Mouse (Mus musculus): ENCODE data around the gene Uqcrq. TPM values are rescaled to one million over a fixed set of nuclear protein-coding genes. Genes with fewer than 3 reads are reported as not detected.
A peak's percentile ranks its signal among the peaks of the same experiment; 100 is the strongest.

Uqcrq gene
- total RNA-seq, 2 experiments from 2014 or later: 7.6 to 74.4 TPM

DNA sequence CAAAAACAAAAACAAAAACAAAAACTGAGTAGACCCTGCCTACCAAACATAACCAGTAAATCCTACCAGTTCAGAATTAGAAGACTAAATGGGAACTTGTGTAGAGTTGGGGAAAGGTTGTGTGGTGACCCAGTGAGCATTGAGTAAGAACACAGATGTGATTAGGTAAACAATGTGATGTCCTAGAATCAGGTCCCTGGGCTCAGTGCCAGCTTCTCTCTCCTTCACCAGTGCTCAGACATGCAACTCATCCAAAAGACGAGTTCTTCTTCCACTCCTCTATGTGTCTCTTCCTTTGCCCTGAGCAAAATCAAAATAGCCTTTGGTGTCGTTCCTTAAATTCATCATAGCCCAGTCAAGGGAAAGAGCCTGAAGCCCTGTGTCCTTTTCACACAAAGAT, 5.8 kb downstream of the Uqcrq start:
- no peak for ATAC-seq (replicated peaks; ENCODE audit: low FRiP score, poor library complexity, severe bottlenecking)

DNA sequence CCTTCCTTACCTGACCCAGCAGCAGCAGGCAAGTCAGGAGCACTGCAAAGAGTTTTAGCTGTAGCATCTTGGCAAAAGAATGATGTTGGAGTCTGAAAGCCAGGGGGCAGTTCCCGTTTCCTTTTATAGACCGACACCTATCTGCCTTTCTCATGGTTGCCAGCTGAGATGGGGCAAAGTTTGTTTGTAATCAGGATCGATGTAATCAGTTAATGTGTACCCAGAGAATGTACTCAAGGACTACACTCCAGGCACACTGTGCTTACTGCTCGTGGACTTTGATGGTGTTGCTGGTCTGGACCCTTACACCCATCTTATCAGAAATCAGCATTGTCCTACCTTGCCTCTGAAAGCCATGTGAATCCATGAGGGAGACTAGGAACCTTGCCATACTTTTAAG, 7.6 kb downstream of the Uqcrq start, which contains the start of gene Leap2:
Gene Leap2, minus strand, starts transcription at position 135 of the 400 bp plus-strand sequence.
- ATAC-seq (replicated peaks; ENCODE audit: low FRiP score, poor library complexity, severe bottlenecking): no peak

- ATAC-seq (replicated peaks; ENCODE audit: low FRiP score, poor library complexity, severe bottlenecking): no peak
Observed at GRCm38 (mm10) chr11:53418048-53418447, 12.6 kb downstream of the Uqcrq start.

GRCm38 (mm10) chr11:53413871-53414270, 16.8 kb downstream of the Uqcrq start:
- no peak for ATAC-seq (replicated peaks; ENCODE audit: low FRiP score, poor library complexity, severe bottlenecking)

GRCm38 (mm10) chr11:53411738-53412137, 18.9 kb downstream of the Uqcrq start:
- ATAC-seq (replicated peaks; ENCODE audit: low FRiP score, poor library complexity, severe bottlenecking): no peak

DNA sequence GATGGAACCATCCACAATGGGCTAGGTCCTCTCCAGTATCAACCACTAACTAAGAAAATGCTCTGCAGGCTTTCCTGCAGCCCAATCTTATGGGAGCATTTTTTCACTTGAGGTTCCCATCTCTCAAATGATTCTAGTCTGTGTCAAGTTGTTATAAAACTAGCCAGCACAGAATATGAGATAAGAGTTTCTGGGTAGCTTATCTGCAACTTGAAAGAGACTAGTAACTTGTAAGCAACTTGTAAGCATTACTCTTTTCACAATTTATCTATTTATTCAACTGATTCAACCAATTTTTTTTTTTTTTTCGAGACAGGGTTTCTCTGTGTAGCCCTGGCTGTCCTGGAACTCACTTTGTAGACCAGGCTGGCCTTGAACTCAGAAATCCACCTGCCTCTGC, 27.0 kb downstream of the Uqcrq start:
- no peak for ATAC-seq (replicated peaks; ENCODE audit: low FRiP score, poor library complexity, severe bottlenecking)

DNA sequence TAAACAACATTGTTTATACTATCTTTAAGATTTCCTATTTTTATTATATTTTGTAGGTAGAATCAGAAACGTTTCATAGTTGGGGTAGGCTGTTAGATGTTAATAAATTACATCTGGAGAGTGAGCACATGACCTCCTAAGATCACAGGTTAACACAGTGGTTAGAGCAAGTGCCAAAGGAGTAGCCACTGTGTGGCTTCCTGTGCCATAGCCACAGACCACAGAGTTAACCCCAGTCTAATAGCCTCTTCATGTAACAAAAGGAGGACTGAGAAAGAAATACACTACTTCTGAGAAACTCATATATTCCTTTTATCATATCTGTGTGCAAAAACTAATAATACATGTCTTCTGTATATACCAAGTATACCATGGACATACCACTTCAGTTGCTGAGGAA, 36.8 kb downstream of the Uqcrq start:
- no peak for ATAC-seq (replicated peaks; ENCODE audit: low FRiP score, poor library complexity, severe bottlenecking)

DNA sequence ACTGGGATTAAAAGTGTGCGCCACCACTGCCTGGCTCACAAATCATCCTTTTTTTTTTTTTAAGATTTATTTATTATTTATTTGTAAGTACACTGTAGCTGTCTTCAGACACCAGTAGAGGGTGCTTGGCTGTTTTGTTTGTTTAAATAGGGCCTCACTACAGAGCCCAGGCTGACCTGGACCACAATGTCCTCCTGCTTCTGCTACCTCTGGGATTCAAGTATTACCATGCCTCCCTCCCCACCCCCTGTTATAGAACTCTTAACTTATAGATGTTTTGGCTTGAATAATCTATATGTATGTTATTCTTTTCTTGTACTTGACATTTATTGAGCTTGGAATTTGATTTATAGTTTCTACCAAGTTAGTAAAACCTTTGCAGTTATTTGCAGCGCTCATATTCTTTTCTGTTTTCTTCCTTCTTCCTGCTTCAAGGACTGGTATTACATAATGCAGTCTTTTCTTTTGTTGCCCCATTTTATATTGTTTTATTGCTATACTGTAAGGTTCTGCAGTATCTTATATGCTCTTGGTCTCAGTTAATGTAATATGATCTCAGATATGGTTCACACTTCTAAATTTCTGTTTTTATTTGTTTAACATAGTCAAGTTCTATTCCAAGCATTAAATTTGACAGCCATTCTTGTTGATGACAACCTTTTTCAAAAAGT, 46.7 kb downstream of the Uqcrq start:
- ATAC-seq (replicated peaks; ENCODE audit: low FRiP score, poor library complexity, severe bottlenecking): no peak

GRCm38 (mm10) chr11:53378918-53379317, 51.7 kb downstream of the Uqcrq start:
- ATAC-seq (replicated peaks; ENCODE audit: low FRiP score, poor library complexity, severe bottlenecking): 0 out of 2 replicates have a peak, but pooled peaks have one; percentile 39

Other genes starting within 250 kb of the Uqcrq start
- 40.9 and 48.5 TPM in 2 replicates for gene Hspa4, start 130.4 kb downstream of the Uqcrq start, total RNA-seq (2015; ENCODE audit: low replicate concordance)
- gene Hspa4, start 130.4 kb downstream of the Uqcrq start, total RNA-seq (2017; ENCODE audit: low replicate concordance): 93.7 and 111 TPM in 2 replicates
- 7.9 and 13.6 TPM in 2 replicates for gene Zcchc10, start 106.2 kb downstream of the Uqcrq start, total RNA-seq (2015; ENCODE audit: low replicate concordance)
- 0.94 and 2.0 TPM in 2 replicates for gene Zcchc10, start 106.2 kb downstream of the Uqcrq start, total RNA-seq (2017; ENCODE audit: low replicate concordance)
- gene Aff4, start 80.0 kb downstream of the Uqcrq start, total RNA-seq (2015; ENCODE audit: low replicate concordance): 32.2 and 50.3 TPM in 2 replicates
- 12.0 and 25.4 TPM in 2 replicates for gene Aff4, start 80.0 kb downstream of the Uqcrq start, total RNA-seq (2017; ENCODE audit: low replicate concordance)
- gene Leap2, start 7.7 kb downstream of the Uqcrq start, total RNA-seq (2015; ENCODE audit: low replicate concordance): not detected in 2 replicates
- gene Leap2, start 7.7 kb downstream of the Uqcrq start, total RNA-seq (2017; ENCODE audit: low replicate concordance): not detected in 2 replicates
- not detected in 2 replicates for gene Gdf9, start 192 bp upstream of the Uqcrq start, total RNA-seq (2015; ENCODE audit: low replicate concordance)
- not detected in 2 replicates for gene Gdf9, start 192 bp upstream of the Uqcrq start, total RNA-seq (2017; ENCODE audit: low replicate concordance)
- not detected in 2 replicates for gene Gm10447, start 26.3 kb upstream of the Uqcrq start, total RNA-seq (2015; ENCODE audit: low replicate concordance)
- gene Gm10447, start 26.3 kb upstream of the Uqcrq start, total RNA-seq (2017; ENCODE audit: low replicate concordance): not detected in 2 replicates
- not detected in 2 replicates for gene Shroom1, start 26.4 kb upstream of the Uqcrq start, total RNA-seq (2015; ENCODE audit: low replicate concordance)
- not detected in 2 replicates for gene Shroom1, start 26.4 kb upstream of the Uqcrq start, total RNA-seq (2017; ENCODE audit: low replicate concordance)
- gene Gm9837, start 39.6 kb upstream of the Uqcrq start, total RNA-seq (2015; ENCODE audit: low replicate concordance): not detected in 2 replicates
- gene Gm9837, start 39.6 kb upstream of the Uqcrq start, total RNA-seq (2017; ENCODE audit: low replicate concordance): not detected in 2 replicates
- gene Gm9945, start 49.3 kb upstream of the Uqcrq start, total RNA-seq (2015; ENCODE audit: low replicate concordance): 2.3 and 2.5 TPM in 2 replicates
- gene Gm9945, start 49.3 kb upstream of the Uqcrq start, total RNA-seq (2017; ENCODE audit: low replicate concordance): 5.2 and 6.7 TPM in 2 replicates
- 178 and 210 TPM in 2 replicates for gene Sowaha, start 49.4 kb upstream of the Uqcrq start, total RNA-seq (2015; ENCODE audit: low replicate concordance)
- gene Sowaha, start 49.4 kb upstream of the Uqcrq start, total RNA-seq (2017; ENCODE audit: low replicate concordance): 298 and 357 TPM in 2 replicates
- gene Sept8, start 88.4 kb upstream of the Uqcrq start, total RNA-seq (2015; ENCODE audit: low replicate concordance): 28.1 and 29.9 TPM in 2 replicates
- 31.2 and 60.5 TPM in 2 replicates for gene Sept8, start 88.4 kb upstream of the Uqcrq start, total RNA-seq (2017; ENCODE audit: low replicate concordance)
- 1.3 and 4.4 TPM in 2 replicates for gene Kif3a, start 136.5 kb upstream of the Uqcrq start, total RNA-seq (2015; ENCODE audit: low replicate concordance)
- 2.8 and 5.2 TPM in 2 replicates for gene Kif3a, start 136.5 kb upstream of the Uqcrq start, total RNA-seq (2017; ENCODE audit: low replicate concordance)
- gene Il4, start 187.8 kb upstream of the Uqcrq start, total RNA-seq (2015; ENCODE audit: low replicate concordance): not detected in 2 replicates
- gene Il4, start 187.8 kb upstream of the Uqcrq start, total RNA-seq (2017; ENCODE audit: low replicate concordance): 1.1 TPM in 1 of 2 replicates, not detected in the other
- not detected in 2 replicates for gene Il13, start 203.9 kb upstream of the Uqcrq start, total RNA-seq (2015; ENCODE audit: low replicate concordance)
- not detected in 2 replicates for gene Il13, start 203.9 kb upstream of the Uqcrq start, total RNA-seq (2017; ENCODE audit: low replicate concordance)